Mouse (Mus musculus): Measurements from ENCODE around the gene Asns. TPM values are rescaled to one million over a fixed set of nuclear protein-coding genes. Genes with fewer than 3 reads are reported as not detected.

Gene Asns
- polyA plus RNA-seq, 1 experiment, result 85.4 TPM

DNA sequence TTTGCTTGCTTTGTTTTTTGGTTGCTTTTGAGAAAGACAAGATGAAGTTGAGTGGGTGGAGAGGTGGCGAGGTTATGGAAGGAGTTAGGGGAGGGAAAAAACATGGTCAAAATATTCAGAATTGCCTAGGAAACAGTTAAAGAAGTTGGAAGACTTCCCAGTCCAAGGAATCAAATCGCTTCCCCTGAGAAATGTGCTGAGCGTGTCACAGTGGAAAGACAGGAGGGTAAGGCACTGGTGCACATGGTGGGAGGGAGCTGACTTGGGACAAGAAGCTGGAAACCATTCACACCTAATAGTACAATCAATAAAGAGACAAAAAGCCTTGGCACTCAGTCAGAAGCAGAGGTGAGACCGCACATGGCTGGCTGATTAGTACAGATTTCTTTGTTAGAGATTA lies 23.2 kb upstream of the Asns start:
- WGBS, result 33% methylated on average over 4 of the region's 4 CpGs
- Histone ChIP-seq H3K27me3 (ENCODE audit: control insufficient read depth, insufficient read depth, low read length) (no peaks in the 10 kb centered on the region), H3K27ac (ENCODE audit: insufficient read depth, low read length) (no peak overlapping the region)

DNA sequence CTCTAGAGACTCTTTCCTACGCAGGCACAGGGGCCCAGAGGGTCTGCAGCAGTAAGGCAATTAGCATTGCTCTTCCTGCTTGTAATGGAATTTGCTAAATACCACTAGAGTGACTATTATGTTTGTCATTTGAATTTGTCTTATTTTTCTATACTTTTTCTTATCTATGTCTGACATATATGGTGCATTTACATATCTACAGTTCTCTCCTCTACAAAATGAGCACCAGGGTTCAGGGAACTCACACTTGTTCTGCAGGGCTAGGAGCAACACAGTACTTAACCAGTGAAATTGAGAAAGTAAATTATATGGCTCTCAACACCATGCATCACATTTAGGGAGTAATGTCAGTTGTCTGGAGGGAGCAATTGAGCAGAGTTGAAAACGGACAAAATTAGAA lies 21.2 kb upstream of the Asns start:
- 77% methylated on average over 2 of the region's 2 CpGs for WGBS

More for the DNA sequence above, 23.2 kb upstream of the Asns start:
- TF ChIP-seq POLR2A (IDR thresholded peaks at IDR 0.05; ENCODE audit: borderline replicate concordance, insufficient read depth, low read length) (no peak), CTCF (IDR thresholded peaks at IDR 0.05; ENCODE audit: borderline replicate concordance, insufficient read depth, low read depth, low read length) (no peak)
- no peak for DNase-seq
- Histone ChIP-seq H3K4me3 (replicated peaks; ENCODE audit: insufficient read depth, low read depth, low read length) (no peak overlapping the region), H3K4me1 (ENCODE audit: control insufficient read depth, insufficient read depth, low read length) (no peaks in the 10 kb centered on the region)

DNA sequence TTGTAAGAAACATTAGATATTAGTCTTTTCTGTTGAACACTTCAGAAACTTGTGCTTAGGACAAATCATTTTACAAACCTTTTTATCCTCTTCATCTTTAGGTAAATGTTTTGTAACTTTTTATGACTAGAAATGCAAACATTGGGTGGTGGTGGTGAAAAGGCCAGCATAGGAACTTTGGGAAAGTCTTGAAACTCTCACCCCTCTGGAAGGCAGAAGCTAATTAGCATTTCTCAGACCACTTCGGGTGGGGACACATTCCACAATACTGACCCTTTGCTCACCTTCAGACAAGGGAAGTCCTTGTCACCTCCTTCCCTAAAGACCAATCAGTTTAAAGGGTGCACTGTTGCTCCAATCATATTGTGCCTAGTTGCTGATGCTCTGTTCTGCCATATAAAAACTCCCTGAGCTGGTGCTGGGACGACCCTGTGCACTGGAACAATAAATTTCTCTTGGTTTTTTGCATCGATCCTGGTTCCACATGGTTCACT lies 18.8 kb upstream of the Asns start:
- H3K4me1 ChIP-seq (ENCODE audit: control insufficient read depth, insufficient read depth, low read length), result no peaks in the 10 kb centered on the region
- DNase-seq, result no peak
- H3K4me3 ChIP-seq (replicated peaks; ENCODE audit: insufficient read depth, low read depth, low read length), result no peak overlapping the region
- H3K27me3 ChIP-seq (ENCODE audit: control insufficient read depth, insufficient read depth, low read length), result no peaks in the 10 kb centered on the region
- no peak for TF ChIP-seq POLR2A (IDR thresholded peaks at IDR 0.05; ENCODE audit: borderline replicate concordance, insufficient read depth, low read length)
- no peak for TF ChIP-seq CTCF (IDR thresholded peaks at IDR 0.05; ENCODE audit: borderline replicate concordance, insufficient read depth, low read depth, low read length)
- no peak overlapping the region for H3K27ac ChIP-seq (ENCODE audit: insufficient read depth, low read length)
- 74% methylated on average over 3 of the region's 3 CpGs for WGBS

More for the DNA sequence above, 21.2 kb upstream of the Asns start:
- TF ChIP-seq CTCF (IDR thresholded peaks at IDR 0.05; ENCODE audit: borderline replicate concordance, insufficient read depth, low read depth, low read length) (no peak), POLR2A (IDR thresholded peaks at IDR 0.05; ENCODE audit: borderline replicate concordance, insufficient read depth, low read length) (no peak)
- no peak overlapping the region for H3K27ac ChIP-seq (ENCODE audit: insufficient read depth, low read length)
- no peaks in the 10 kb centered on the region for H3K4me1 ChIP-seq (ENCODE audit: control insufficient read depth, insufficient read depth, low read length)
- H3K4me3 ChIP-seq (replicated peaks; ENCODE audit: insufficient read depth, low read depth, low read length), result no peak overlapping the region
- no peaks in the 10 kb centered on the region for H3K27me3 ChIP-seq (ENCODE audit: control insufficient read depth, insufficient read depth, low read length)
- DNase-seq, result no peak

DNA sequence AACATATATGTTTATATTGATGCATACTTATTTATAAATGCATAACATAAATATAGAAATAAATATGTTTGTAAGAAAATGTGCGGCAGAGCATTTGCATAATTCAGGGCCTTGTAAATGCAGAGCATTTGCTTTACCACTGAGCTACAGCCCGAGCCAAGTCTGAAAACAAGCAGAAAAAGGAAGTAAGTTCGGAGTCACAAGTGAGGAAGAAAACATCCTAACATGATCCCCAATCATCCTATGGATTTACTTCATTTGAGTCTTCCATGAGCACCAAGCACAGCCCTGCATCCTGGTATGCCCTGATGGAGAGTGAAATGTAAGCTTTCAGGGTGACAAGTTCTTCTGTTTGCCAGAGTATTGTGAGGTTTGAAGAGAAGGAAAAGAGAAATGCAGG lies 15.2 kb upstream of the Asns start:
- Histone ChIP-seq H3K4me1 (ENCODE audit: control insufficient read depth, insufficient read depth, low read length) (no peaks in the 10 kb centered on the region), H3K27me3 (ENCODE audit: control insufficient read depth, insufficient read depth, low read length) (no peaks in the 10 kb centered on the region), H3K4me3 (replicated peaks; ENCODE audit: insufficient read depth, low read depth, low read length) (no peak overlapping the region), H3K27ac (ENCODE audit: insufficient read depth, low read length) (no peak overlapping the region)
- DNase-seq, result no peak
- TF ChIP-seq POLR2A (IDR thresholded peaks at IDR 0.05; ENCODE audit: borderline replicate concordance, insufficient read depth, low read length), result no peak
- TF ChIP-seq CTCF (IDR thresholded peaks at IDR 0.05; ENCODE audit: borderline replicate concordance, insufficient read depth, low read depth, low read length), result no peak
- WGBS, result 76% methylated on average over 3 of the region's 3 CpGs

DNA sequence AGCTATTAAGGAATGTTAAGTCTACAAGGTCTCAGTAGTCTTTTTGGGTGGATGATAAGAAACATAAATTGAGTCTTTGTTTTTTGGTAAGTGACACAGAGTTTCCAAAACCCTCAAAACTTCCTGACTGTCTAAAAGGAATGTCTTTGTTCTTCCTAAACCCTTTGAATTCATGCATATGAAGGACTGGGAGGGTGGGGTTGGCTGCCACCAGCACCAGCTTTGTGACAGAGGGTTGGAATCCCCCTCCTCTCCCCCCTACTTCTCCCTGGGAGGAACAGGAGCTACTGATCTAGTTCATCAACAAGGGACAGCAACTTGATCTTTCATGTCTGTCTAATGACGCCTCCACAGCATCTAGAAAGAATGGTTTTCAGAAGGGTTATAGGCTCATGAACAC lies 13.7 kb upstream of the Asns start:
- WGBS, result 53% methylated on average over 1 of the region's 1 CpGs
- Histone ChIP-seq H3K27ac (ENCODE audit: insufficient read depth, low read length) (no peak overlapping the region), H3K4me3 (replicated peaks; ENCODE audit: insufficient read depth, low read depth, low read length) (no peak overlapping the region), H3K4me1 (ENCODE audit: control insufficient read depth, insufficient read depth, low read length) (no peaks in the 10 kb centered on the region), H3K27me3 (ENCODE audit: control insufficient read depth, insufficient read depth, low read length) (no peaks in the 10 kb centered on the region)
- TF ChIP-seq CTCF (IDR thresholded peaks at IDR 0.05; ENCODE audit: borderline replicate concordance, insufficient read depth, low read depth, low read length) (no peak), POLR2A (IDR thresholded peaks at IDR 0.05; ENCODE audit: borderline replicate concordance, insufficient read depth, low read length) (no peak)
- DNase-seq, result no peak

DNA sequence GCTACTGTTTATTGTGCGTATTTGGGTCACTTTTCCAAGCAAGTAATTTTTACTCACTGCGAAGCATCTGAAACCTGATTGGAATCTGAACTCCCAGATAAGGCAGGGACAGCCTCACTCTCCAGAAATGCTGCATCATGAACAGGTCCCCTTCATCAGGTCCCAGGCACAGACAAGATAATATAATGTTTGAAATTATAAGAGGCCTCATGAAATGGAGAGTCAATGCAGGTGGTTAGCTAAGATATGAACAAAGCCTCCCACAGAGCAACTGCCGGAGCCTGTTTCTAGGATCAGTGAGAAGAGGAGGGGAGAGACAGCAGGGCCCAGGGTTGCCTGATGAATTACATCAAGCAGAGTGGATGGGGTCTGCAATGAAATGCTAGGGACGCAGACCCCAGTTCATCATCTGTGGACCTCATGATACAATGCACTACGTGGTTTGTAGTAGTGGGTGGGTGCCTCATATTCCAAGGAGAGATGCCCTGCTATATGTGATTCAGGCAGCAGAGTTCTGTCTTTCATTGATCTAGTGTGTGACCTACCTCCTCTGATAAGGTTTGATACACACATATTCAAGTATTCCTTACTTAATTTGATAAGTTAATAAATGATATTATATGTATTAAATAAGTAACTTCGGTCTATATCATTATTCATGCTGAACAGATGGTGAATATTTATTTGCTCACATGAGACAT lies 5.1 kb upstream of the Asns start:
- Histone ChIP-seq H3K4me1 (ENCODE audit: control insufficient read depth, insufficient read depth, low read length) (no peaks in the 10 kb centered on the region; the same call in 1 of the 2 replicates), H3K4me3 (replicated peaks; ENCODE audit: insufficient read depth, low read depth, low read length) (no peak overlapping the region), H3K27me3 (ENCODE audit: control insufficient read depth, insufficient read depth, low read length) (no peaks in the 10 kb centered on the region), H3K27ac (ENCODE audit: insufficient read depth, low read length) (no peak overlapping the region)
- WGBS, result 76% methylated on average over 6 of the region's 6 CpGs
- TF ChIP-seq CTCF (IDR thresholded peaks at IDR 0.05; ENCODE audit: borderline replicate concordance, insufficient read depth, low read depth, low read length) (no peak), POLR2A (IDR thresholded peaks at IDR 0.05; ENCODE audit: borderline replicate concordance, insufficient read depth, low read length) (no peak)
- no peak for DNase-seq

DNA sequence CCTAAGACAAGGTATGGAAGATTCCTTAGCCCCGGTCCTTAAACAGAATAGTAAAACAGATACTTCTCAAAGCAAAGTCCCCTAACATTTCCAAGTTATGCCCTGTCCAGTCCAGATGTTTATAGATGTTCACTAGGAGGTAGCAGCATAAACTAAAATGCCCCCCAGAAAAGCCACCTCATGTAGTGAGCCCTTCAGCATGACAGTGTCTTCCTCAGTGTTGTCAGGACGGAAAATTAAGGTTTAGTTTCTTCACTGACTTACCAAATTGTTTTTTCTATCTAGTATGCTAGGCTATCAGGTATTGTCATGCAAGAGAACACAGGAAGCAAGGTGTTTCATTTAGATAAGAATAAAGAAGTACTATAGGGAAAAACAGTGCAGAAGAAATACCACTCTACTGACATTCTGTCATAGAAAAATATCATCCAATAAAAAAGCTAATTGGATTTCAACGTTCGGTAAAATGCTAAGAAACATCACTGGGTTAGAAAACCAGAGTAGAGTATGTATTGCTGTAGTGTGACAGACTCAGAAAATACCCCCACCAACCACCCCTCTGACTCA lies 4.1 kb upstream of the Asns start:
- Histone ChIP-seq H3K4me3 (replicated peaks; ENCODE audit: insufficient read depth, low read depth, low read length) (no peak overlapping the region), H3K27me3 (ENCODE audit: control insufficient read depth, insufficient read depth, low read length) (no peaks in the 10 kb centered on the region), H3K27ac (ENCODE audit: insufficient read depth, low read length) (no peak overlapping the region), H3K4me1 (ENCODE audit: control insufficient read depth, insufficient read depth, low read length) (no peaks in the 10 kb centered on the region; the same call in 1 of the 2 replicates)
- no peak for DNase-seq
- WGBS, result 92% methylated on average over 4 of the region's 4 CpGs
- TF ChIP-seq POLR2A (IDR thresholded peaks at IDR 0.05; ENCODE audit: borderline replicate concordance, insufficient read depth, low read length), result no peak
- no peak for TF ChIP-seq CTCF (IDR thresholded peaks at IDR 0.05; ENCODE audit: borderline replicate concordance, insufficient read depth, low read depth, low read length)

DNA sequence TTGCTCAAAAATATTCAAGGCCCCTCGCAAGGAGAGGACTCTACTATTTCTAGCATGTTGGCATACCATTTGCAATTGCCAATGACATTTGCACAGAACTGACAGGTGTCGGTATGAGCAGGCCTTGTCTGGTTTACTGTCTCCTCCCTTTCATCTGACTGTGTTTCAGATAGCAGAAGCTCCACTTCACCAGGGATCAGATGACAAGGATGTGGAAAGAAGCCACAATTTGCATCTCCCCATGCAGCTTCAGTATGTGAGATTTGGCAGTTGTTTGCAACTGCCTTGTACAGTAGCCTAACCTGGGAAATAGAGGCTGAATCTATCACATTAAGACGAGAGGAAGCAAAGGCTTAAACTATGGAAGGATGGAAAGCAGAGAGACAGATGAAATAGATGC lies 3.6 kb upstream of the Asns start:
- TF ChIP-seq CTCF (IDR thresholded peaks at IDR 0.05; ENCODE audit: borderline replicate concordance, insufficient read depth, low read depth, low read length), result no peak
- no peak for TF ChIP-seq POLR2A (IDR thresholded peaks at IDR 0.05; ENCODE audit: borderline replicate concordance, insufficient read depth, low read length)
- H3K27ac ChIP-seq (ENCODE audit: insufficient read depth, low read length), result no peak overlapping the region
- 71% methylated on average over 3 of the region's 3 CpGs for WGBS
- no peaks in the 10 kb centered on the region; the same call in 1 of the 2 replicates for H3K4me1 ChIP-seq (ENCODE audit: control insufficient read depth, insufficient read depth, low read length)
- no peaks in the 10 kb centered on the region for H3K27me3 ChIP-seq (ENCODE audit: control insufficient read depth, insufficient read depth, low read length)
- no peak overlapping the region for H3K4me3 ChIP-seq (replicated peaks; ENCODE audit: insufficient read depth, low read depth, low read length)
- DNase-seq, result no peak
